Mouse (Mus musculus): ENCODE data around the gene Pigz.

DNA sequence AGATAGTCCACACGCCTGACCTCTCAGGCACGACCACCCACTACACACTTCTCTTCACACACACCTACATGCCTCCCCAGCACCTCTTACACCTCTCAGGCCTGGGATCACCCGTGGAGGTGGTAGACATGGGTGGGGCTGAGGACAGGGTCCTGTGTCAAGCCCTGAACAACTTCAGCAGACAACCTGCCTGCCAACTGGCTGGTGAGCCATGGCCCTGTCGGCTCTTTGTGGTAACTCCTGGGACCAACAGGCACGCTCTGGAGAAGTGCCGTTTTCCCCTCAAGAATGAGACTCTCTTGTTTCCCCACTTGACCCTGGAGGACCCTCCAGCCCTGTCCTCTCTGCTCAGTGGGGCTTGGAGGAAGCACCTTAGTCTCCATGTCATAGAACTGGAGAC is 11.7 kb downstream of the Pigz start:
- TF ChIP-seq EP300 (IDR thresholded peaks at IDR 0.05; ENCODE audit: insufficient read depth, low read depth, low read length) (no peak), CTCF (IDR thresholded peaks at IDR 0.05) (no peak)

Data from heart, adult 2 months (tissue).